Comparison of ENCODE assay signal across 24 mouse cellular contexts in genomic region chr3:97349395-97349794, GRCm38 (mm10). TPM values are rescaled to one million over a fixed set of nuclear protein-coding genes. Genes with fewer than 3 reads are reported as not detected.
A peak's percentile ranks its signal among the peaks of the same experiment; 100 is the strongest.
DNase-seq lines count a peak whose midpoint lies in the region; ATAC-seq and TF ChIP-seq lines count a peak whose summit lies in the region.
"Had no signal": no experiment of that assay in that cellular context is flagged by ENCODE, and none has a peak within 500 bp of the region (broad histone marks: within the 10 kb centered on the region; RNA-seq: fewer than 3 reads in every experiment).

No protein-coding gene starts in this region.

- no peaks in the 10 kb centered on the region for H3K27me3 ChIP-seq in midbrain, embryonic 11.5 days (ENCODE audit: control insufficient read depth, insufficient read depth, low read length)
- no peaks in the 10 kb centered on the region for H3K27me3 ChIP-seq in midbrain, postnatal 0 days (ENCODE audit: insufficient read depth, low read length)
- no peaks in the 10 kb centered on the region for H3K27me3 ChIP-seq in intestine, embryonic 15.5 days (replicated peaks)
- no peaks in the 10 kb centered on the region for H3K27me3 ChIP-seq in intestine, postnatal 0 days (replicated peaks; ENCODE audit: control insufficient read depth, insufficient read depth, low read length)
- H3K27me3 ChIP-seq: CH12.LX; embryonic facial prominence, embryonic 12.5 days; forebrain, embryonic 13.5 days; forebrain, embryonic 15.5 days; Patski had no signal

- peak; percentile 22 for DNase-seq in heart, adult 11 months
- no peak for DNase-seq in heart, postnatal 10 days
- peak; percentile 23 for DNase-seq in midbrain, embryonic 11.5 days (ENCODE audit: low spot score, missing footprints)
- no peak for DNase-seq in midbrain, postnatal 0 days (ENCODE audit: low spot score)
- DNase-seq in kidney, adult 18-20 months, result no peak
- DNase-seq: adrenal gland, adult 8-10 months; adrenal gland, postnatal 14 days; adrenal gland, postnatal 36 days; B cell, adult 2 months; cerebellum, adult 11-12 months; cerebellum, adult 2 months; cerebellum, adult 9-10 months; cerebellum, postnatal 10 days; cerebellum, postnatal 25 days had no signal

- no peak for TF ChIP-seq CTCF in midbrain, postnatal 0 days (IDR thresholded peaks at IDR 0.05)
- no peak for TF ChIP-seq CTCF in intestine, postnatal 0 days (IDR thresholded peaks at IDR 0.05; ENCODE audit: low read depth)

- H3K27ac ChIP-seq in midbrain, embryonic 11.5 days (ENCODE audit: low read depth, low read length), result no peak overlapping the region
- no peak overlapping the region for H3K27ac ChIP-seq in midbrain, postnatal 0 days (ENCODE audit: low read depth, low read length)
- no peak overlapping the region for H3K27ac ChIP-seq in intestine, embryonic 15.5 days
- H3K27ac ChIP-seq in intestine, postnatal 0 days (ENCODE audit: low read depth, low read length), result no peak overlapping the region
- H3K27ac ChIP-seq: embryonic facial prominence, embryonic 10.5 days; embryonic facial prominence, embryonic 12.5 days; forebrain, embryonic 13.5 days; forebrain, embryonic 15.5 days had no signal

- intact Hi-C loops in heart, postnatal 10 days (cut with DNase I), result no loop called here

- no peak for ATAC-seq in midbrain, embryonic 11.5 days (ENCODE audit: low FRiP score)
- no peak for ATAC-seq in midbrain, postnatal 0 days (ENCODE audit: low FRiP score)
- ATAC-seq in intestine, embryonic 15.5 days, result peak; percentile 79
- ATAC-seq in intestine, postnatal 0 days, result 0 out of 2 replicates have a peak, but pooled peaks have one; percentile 36
- ATAC-seq: CD4-positive, CD25-positive, alpha-beta regulatory T cell, adult 4 months; forebrain, embryonic 13.5 days; forebrain, embryonic 15.5 days; Patski had no signal

- H3K36me3 ChIP-seq in midbrain, embryonic 11.5 days (ENCODE audit: control insufficient read depth, insufficient read depth, low read length), result no peaks in the 10 kb centered on the region
- no peaks in the 10 kb centered on the region for H3K36me3 ChIP-seq in midbrain, postnatal 0 days (ENCODE audit: insufficient read depth, low read length)
- H3K36me3 ChIP-seq in intestine, embryonic 15.5 days, result no peaks in the 10 kb centered on the region
- no peaks in the 10 kb centered on the region for H3K36me3 ChIP-seq in intestine, postnatal 0 days (ENCODE audit: control insufficient read depth, insufficient read depth)
- H3K36me3 ChIP-seq: embryonic facial prominence, embryonic 10.5 days; embryonic facial prominence, embryonic 12.5 days; forebrain, embryonic 15.5 days; G1E had no signal

- H3K9ac ChIP-seq in midbrain, embryonic 11.5 days (ENCODE audit: low read length), result no peak overlapping the region
- no peak overlapping the region for H3K9ac ChIP-seq in midbrain, postnatal 0 days (replicated peaks; ENCODE audit: low read length, poor library complexity, severe bottlenecking)
- H3K9ac ChIP-seq in intestine, embryonic 15.5 days, result no peak overlapping the region
- no peak overlapping the region for H3K9ac ChIP-seq in intestine, postnatal 0 days (ENCODE audit: low read depth, low read length)
- H3K9ac ChIP-seq: embryonic facial prominence, embryonic 12.5 days; forebrain, embryonic 13.5 days; forebrain, embryonic 15.5 days had no signal

- WGBS in midbrain, embryonic 11.5 days, result 69% methylated on average over 4 of the region's 4 CpGs
- 59% methylated on average over 4 of the region's 4 CpGs for WGBS in midbrain, postnatal 0 days
- 41% methylated on average over 4 of the region's 4 CpGs for WGBS in intestine, embryonic 15.5 days
- WGBS in intestine, postnatal 0 days, result 32% methylated on average over 4 of the region's 4 CpGs

- H3K4me1 ChIP-seq in midbrain, embryonic 11.5 days (ENCODE audit: control insufficient read depth, insufficient read depth, low read length), result no peaks in the 10 kb centered on the region
- H3K4me1 ChIP-seq in midbrain, postnatal 0 days (ENCODE audit: insufficient read depth, low read length), result no peaks in the 10 kb centered on the region
- H3K4me1 ChIP-seq in intestine, embryonic 15.5 days (replicated peaks), result peaks cover 4% of the 10 kb centered on the region; the same call in 1 of the 2 replicates
- no peaks in the 10 kb centered on the region for H3K4me1 ChIP-seq in intestine, postnatal 0 days (replicated peaks; ENCODE audit: control insufficient read depth, insufficient read depth, low read length)
- H3K4me1 ChIP-seq: forebrain, embryonic 13.5 days; forebrain, embryonic 15.5 days had no signal

- H3K4me3 ChIP-seq in midbrain, embryonic 11.5 days (ENCODE audit: low read depth, low read length), result no peak overlapping the region
- H3K4me3 ChIP-seq in midbrain, postnatal 0 days (ENCODE audit: low read depth, low read length), result no peak overlapping the region
- H3K4me3 ChIP-seq in intestine, embryonic 15.5 days (replicated peaks), result no peak overlapping the region
- H3K4me3 ChIP-seq in intestine, postnatal 0 days (ENCODE audit: low read depth, low read length), result no peak overlapping the region
- H3K4me3 ChIP-seq: embryonic facial prominence, embryonic 10.5 days; embryonic facial prominence, embryonic 12.5 days; forebrain, embryonic 13.5 days; forebrain, embryonic 15.5 days had no signal

- no peaks in the 10 kb centered on the region for H3K9me3 ChIP-seq in midbrain, embryonic 11.5 days (ENCODE audit: control insufficient read depth, low read length)
- no peaks in the 10 kb centered on the region for H3K9me3 ChIP-seq in midbrain, postnatal 0 days (ENCODE audit: low read length)
- H3K9me3 ChIP-seq in intestine, embryonic 15.5 days, result no peaks in the 10 kb centered on the region
- no peaks in the 10 kb centered on the region for H3K9me3 ChIP-seq in intestine, postnatal 0 days (ENCODE audit: control insufficient read depth)
- H3K9me3 ChIP-seq: embryonic facial prominence, embryonic 10.5 days; embryonic facial prominence, embryonic 12.5 days; forebrain, embryonic 13.5 days; forebrain, embryonic 15.5 days; G1E had no signal

- no peak overlapping the region for H3K4me2 ChIP-seq in midbrain, embryonic 11.5 days
- H3K4me2 ChIP-seq in midbrain, postnatal 0 days (ENCODE audit: low read depth, low read length, poor library complexity, severe bottlenecking), result no peak overlapping the region
- H3K4me2 ChIP-seq in intestine, embryonic 15.5 days (replicated peaks), result no peak overlapping the region
- H3K4me2 ChIP-seq in intestine, postnatal 0 days (replicated peaks; ENCODE audit: low read depth), result no peak overlapping the region
- H3K4me2 ChIP-seq: embryonic facial prominence, embryonic 12.5 days; forebrain, embryonic 13.5 days; forebrain, embryonic 15.5 days had no signal

RNA-seq across cellular contexts. Expression of gene Bcl9, which starts 51.7 kb away (rescaled TPM):
- total RNA-seq in heart, postnatal 10 days (2021), result 10 to 100 TPM; 26.0 to 26.8 TPM
- 59.8 and 60.3 TPM in 2 replicates for polyA plus RNA-seq in midbrain, embryonic 11.5 days (2014; fragmentation: Nextera tagmentation; extraction: Ambion mirVana)
- total RNA-seq in midbrain, postnatal 0 days (2014; rRNA removed), result 32.2 and 39.6 TPM in 2 replicates
- 58.9 and 61.3 TPM in 2 replicates for polyA plus RNA-seq in midbrain, postnatal 0 days (2015; fragmentation: Nextera tagmentation; extraction: Ambion mirVana)
- 46.2 and 47.0 TPM in 2 replicates for polyA plus RNA-seq in intestine, embryonic 15.5 days (2015; fragmentation: Nextera tagmentation; extraction: Ambion mirVana)
- polyA plus RNA-seq in intestine, postnatal 0 days (2015; fragmentation: Nextera tagmentation; extraction: Ambion mirVana), result 21.2 and 26.7 TPM in 2 replicates

Comparison
In these comparisons a context has a peak if more than half of its experiments do, and no peak if none do; other contexts are left out.
1. DNase-seq: peak in heart, adult 11 months (single experiment) and midbrain, embryonic 11.5 days (single experiment); none in heart, postnatal 10 days (0 of 2), midbrain, postnatal 0 days (single experiment) and kidney, adult 18-20 months (single experiment).
2. ATAC-seq: peak in intestine, embryonic 15.5 days (single experiment) and intestine, postnatal 0 days (single experiment); none in midbrain, embryonic 11.5 days (single experiment) and midbrain, postnatal 0 days (single experiment).